Mouse (Mus musculus): Measurements from ENCODE around the gene Cldn10. TPM values are rescaled to one million over a fixed set of nuclear protein-coding genes. Genes with fewer than 3 reads are reported as not detected.

The Cldn10 gene
- polyA plus RNA-seq, 1 experiment from 2014 or later = 0.32 TPM

DNA sequence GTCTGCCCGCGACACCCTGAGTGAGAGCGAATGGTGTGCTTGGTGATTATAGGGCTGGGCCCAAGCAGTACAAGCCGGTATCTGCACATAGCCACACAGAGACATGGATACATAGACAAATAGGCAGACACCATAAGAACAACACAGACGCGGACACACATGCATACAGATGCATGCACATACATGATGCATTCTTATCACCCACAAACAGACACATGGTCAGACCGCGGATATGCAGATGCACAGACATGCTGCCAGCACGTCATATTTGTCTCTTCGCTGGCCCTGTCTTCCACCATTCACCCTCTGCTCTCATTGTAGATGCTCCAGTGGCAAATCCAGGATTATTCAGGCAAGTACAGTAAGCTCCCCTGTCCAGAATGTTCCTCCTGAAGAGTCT is 59.1 kb downstream of the Cldn10 start:
- Histone ChIP-seq H3K9ac (no peak overlapping the region), H3K9me3 (replicated peaks) (no peaks in the 10 kb centered on the region), H3K27me3 (replicated peaks) (no peaks in the 10 kb centered on the region), H3K4me3 (no peak overlapping the region), H3K36me3 (no peaks in the 10 kb centered on the region), H3K4me1 (replicated peaks) (no peaks in the 10 kb centered on the region), H3K27ac (ENCODE audit: poor library complexity, severe bottlenecking) (no peak overlapping the region), H3K4me2 (no peak overlapping the region)
- no peak for ATAC-seq (ENCODE audit: insufficient number of reproducible peaks, low FRiP score)
- WGBS = 90% methylated on average over 10 of the region's 10 CpGs

DNA sequence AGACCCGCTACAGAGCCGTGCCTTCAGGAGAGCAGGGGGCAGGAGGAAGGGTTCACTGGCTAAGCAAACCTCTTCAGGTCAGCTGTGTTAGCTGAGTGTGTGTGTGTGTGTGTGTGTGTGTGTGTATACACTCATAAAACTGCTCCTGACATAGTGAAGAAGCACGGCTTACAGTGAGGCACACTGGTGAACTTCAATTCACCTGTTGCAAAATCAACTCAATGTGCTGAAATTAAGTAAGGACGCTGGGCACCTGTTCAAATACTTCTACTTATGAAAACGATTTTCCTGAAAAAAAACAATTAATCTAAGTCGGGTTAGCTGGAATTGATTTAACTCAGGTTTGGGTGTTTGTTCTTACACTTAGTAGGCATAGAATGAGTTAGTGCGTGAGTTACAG is 60.5 kb downstream of the Cldn10 start:
- no peak overlapping the region for H3K9ac ChIP-seq
- ATAC-seq (ENCODE audit: insufficient number of reproducible peaks, low FRiP score) = no peak
- no peak overlapping the region for H3K27ac ChIP-seq (ENCODE audit: poor library complexity, severe bottlenecking)
- WGBS = 75% methylated on average over 7 of the region's 7 CpGs
- H3K9me3 ChIP-seq (replicated peaks) = no peaks in the 10 kb centered on the region
- no peak overlapping the region for H3K4me3 ChIP-seq
- no peak overlapping the region for H3K4me2 ChIP-seq
- H3K36me3 ChIP-seq = no peaks in the 10 kb centered on the region
- H3K27me3 ChIP-seq (replicated peaks) = peaks cover 4% of the 10 kb centered on the region; the same call in 1 of the 2 replicates
- H3K4me1 ChIP-seq (replicated peaks) = no peaks in the 10 kb centered on the region

DNA sequence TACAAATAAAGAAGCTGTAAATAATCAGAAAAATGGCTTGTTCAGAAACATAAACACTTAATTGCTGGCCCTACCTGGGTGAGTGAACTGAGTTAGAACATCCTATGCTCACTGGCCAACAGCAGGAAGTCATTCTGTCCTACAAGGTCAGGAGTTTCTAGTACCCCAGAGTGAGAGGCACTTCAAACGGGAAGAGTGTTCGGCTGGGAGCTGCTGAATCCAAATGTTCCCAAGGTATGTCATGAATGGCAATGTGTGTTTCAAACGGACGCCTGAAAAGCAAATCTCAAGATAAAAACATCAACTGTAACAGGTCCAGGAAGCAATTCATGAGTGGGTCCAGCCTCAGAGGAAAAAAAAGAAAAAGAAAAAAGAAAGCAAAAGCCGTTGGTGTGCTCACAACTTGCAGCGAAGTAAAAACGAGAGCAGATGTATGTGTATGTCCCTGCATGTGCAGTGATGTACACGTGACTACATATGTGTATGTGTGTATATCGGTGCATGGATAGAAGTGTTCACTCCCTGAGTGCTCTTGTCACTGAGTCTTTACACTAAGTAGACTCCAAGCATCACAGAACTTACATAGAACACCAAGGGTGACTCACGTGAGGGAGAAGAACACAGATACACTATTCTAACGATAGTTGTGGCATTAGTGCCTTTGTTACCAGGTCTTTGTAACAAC is 62.4 kb downstream of the Cldn10 start:
- Histone ChIP-seq H3K4me2 (no peak overlapping the region), H3K27me3 (replicated peaks) (peaks cover 23% of the 10 kb centered on the region), H3K27ac (ENCODE audit: poor library complexity, severe bottlenecking) (no peak overlapping the region), H3K9ac (no peak overlapping the region), H3K4me3 (no peak overlapping the region), H3K9me3 (replicated peaks) (no peaks in the 10 kb centered on the region), H3K4me1 (replicated peaks) (peaks cover 12% of the 10 kb centered on the region), H3K36me3 (no peaks in the 10 kb centered on the region)
- 57% methylated on average over 11 of the region's 11 CpGs for WGBS
- no peak for ATAC-seq (ENCODE audit: insufficient number of reproducible peaks, low FRiP score)

DNA sequence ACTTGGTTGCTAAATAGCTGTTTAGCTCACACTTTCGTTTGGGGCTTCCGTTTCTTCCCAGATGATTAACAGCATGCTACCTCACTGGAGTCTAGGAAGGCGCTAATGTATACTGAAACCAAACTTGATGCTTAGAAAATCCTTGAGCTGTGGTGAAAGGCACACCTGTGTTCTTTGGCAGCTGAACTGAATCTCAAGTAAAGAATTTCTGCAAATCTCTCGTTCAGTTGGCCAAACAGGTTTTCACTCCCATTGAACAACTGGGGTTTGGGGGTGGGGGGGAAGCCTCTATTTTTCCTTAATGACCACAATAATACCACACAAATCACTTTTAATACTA is 63.0 kb downstream of the Cldn10 start:
- Histone ChIP-seq H3K4me3 (no peak overlapping the region), H3K9me3 (replicated peaks) (no peaks in the 10 kb centered on the region), H3K4me1 (replicated peaks) (peaks cover 14% of the 10 kb centered on the region), H3K27ac (ENCODE audit: poor library complexity, severe bottlenecking) (no peak overlapping the region), H3K9ac (no peak overlapping the region), H3K4me2 (no peak overlapping the region), H3K27me3 (replicated peaks) (peaks cover 26% of the 10 kb centered on the region), H3K36me3 (no peaks in the 10 kb centered on the region)
- 53% methylated on average over 4 of the region's 4 CpGs for WGBS
- ATAC-seq (ENCODE audit: insufficient number of reproducible peaks, low FRiP score) = no peak

DNA sequence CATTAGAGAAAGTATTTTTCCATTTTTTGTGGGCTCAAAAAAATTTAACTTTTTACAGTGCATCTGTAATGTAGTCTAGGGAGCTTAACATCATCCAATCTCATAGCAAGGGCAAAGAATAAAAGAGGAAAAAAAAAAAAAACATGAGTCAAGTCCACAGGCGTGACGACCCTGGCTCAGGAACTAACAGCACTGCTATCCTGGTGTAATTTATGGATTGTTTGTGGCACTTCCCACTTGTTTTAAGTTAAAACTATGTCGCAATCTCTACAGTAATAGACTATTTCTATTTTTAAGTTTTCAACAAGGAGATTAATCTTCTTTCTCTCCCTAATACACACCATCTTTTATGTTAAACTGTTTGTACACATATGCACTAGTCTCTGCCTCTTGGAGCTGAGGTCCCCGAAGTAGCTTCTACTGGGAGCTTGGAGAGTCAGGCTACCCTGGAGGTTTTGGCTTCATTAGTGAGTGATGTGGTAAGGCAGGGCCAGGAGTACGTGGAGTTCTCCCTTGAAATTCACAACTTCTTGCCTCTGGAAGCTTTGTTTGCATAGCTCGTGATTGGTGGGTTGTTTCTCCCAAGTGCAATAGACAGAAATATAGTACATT is 63.9 kb downstream of the Cldn10 start:
- no peaks in the 10 kb centered on the region for H3K36me3 ChIP-seq
- WGBS = 64% methylated on average over 6 of the region's 6 CpGs
- H3K4me3 ChIP-seq = no peak overlapping the region
- H3K4me2 ChIP-seq = no peak overlapping the region
- H3K9ac ChIP-seq = no peak overlapping the region
- H3K27me3 ChIP-seq (replicated peaks) = peaks cover 33% of the 10 kb centered on the region
- H3K4me1 ChIP-seq (replicated peaks) = peaks cover 14% of the 10 kb centered on the region
- no peak overlapping the region for H3K27ac ChIP-seq (ENCODE audit: poor library complexity, severe bottlenecking)
- no peaks in the 10 kb centered on the region for H3K9me3 ChIP-seq (replicated peaks)
- no peak for ATAC-seq (ENCODE audit: insufficient number of reproducible peaks, low FRiP score)

DNA sequence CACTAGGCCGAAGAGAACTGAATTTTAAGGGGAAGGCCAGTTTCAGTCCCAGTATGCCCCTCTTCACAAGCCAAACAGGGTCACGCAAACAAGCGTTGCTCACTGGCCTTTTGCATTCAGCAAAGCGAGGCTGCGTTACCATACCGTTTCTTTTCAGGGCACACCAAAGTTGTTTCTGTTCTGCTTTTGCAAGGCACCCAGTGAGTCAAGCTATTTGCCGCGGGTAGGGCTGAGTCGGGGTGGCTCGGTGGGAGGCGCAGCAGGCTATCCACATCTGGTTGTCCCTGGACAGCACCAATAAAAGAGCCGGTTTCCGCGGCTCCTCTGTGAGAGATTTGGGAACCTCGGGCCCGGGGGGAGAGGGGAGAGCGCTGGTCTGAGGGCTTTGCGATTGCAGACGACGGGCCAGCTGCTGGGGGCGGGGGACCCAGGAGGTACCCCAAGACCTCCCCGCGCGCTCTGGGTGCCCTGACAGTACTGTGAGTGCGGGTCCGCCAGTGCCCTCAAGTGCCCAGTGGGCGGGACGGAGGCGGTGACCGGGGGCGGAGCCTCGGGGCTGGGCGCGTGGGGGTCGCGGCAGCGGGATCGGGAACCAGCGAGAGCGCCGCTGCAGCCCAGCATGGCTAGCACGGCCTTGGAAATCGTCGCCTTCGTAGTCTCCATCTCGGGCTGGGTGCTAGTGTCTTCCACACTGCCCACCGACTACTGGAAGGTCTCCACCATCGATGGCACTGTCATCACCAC is 66.8 kb downstream of the Cldn10 start:
- no peaks in the 10 kb centered on the region for H3K9me3 ChIP-seq (replicated peaks)
- H3K4me3 ChIP-seq = peak overlapping the region; percentile 70
- H3K9ac ChIP-seq = peak overlapping the region; percentile 71
- no peak overlapping the region for H3K27ac ChIP-seq (ENCODE audit: poor library complexity, severe bottlenecking)
- ATAC-seq (ENCODE audit: insufficient number of reproducible peaks, low FRiP score) = peak; percentile 42
- no peaks in the 10 kb centered on the region for H3K36me3 ChIP-seq
- 2% methylated on average over 48 of the region's 48 CpGs for WGBS
- peaks cover 48% of the 10 kb centered on the region for H3K27me3 ChIP-seq (replicated peaks)
- peaks cover 14% of the 10 kb centered on the region for H3K4me1 ChIP-seq (replicated peaks)
- H3K4me2 ChIP-seq = peak overlapping the region; percentile 97

DNA sequence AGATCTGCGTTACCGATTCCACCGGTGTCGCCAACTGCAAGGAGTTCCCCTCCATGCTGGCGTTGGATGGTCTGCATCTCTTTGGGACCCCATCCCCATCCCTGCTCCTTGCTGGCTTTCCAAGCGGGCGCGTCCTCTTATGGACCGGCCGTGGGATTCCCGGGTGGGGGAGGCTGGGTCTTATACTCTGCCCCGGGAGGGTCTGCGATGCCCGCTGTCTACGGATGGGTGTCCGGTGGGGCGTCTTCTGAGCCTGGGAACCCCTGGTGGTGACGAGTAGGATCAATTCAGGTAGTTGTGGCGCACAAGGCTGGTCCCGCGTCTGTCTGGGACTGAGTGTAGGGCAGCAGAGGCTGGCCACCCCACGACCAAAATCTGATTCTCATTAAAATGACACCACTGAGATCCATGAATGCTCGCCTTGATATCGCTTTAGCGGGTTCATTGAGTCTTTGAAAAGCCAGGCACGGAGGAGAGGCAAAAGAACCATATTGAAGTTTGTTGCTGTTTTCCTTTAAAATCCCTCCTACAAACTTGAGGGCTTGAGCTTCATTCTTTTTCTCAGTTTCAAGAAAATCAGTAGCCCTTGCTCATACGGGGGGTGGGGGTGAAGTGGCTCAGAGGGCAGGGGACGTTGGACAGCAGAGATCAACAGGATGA is 67.6 kb downstream of the Cldn10 start:
- Histone ChIP-seq H3K9me3 (replicated peaks) (no peaks in the 10 kb centered on the region), H3K4me1 (replicated peaks) (peaks cover 14% of the 10 kb centered on the region), H3K36me3 (no peaks in the 10 kb centered on the region), H3K9ac (peak overlapping the region; percentile 71), H3K27me3 (replicated peaks) (peaks cover 48% of the 10 kb centered on the region), H3K27ac (ENCODE audit: poor library complexity, severe bottlenecking) (no peak overlapping the region), H3K4me2 (peak overlapping the region; percentile 97), H3K4me3 (peak overlapping the region; percentile 70)
- 2% methylated on average over 28 of the region's 28 CpGs for WGBS
- 0 out of 2 replicates have a peak, but pooled peaks have one; percentile 18 for ATAC-seq (ENCODE audit: insufficient number of reproducible peaks, low FRiP score)

DNA sequence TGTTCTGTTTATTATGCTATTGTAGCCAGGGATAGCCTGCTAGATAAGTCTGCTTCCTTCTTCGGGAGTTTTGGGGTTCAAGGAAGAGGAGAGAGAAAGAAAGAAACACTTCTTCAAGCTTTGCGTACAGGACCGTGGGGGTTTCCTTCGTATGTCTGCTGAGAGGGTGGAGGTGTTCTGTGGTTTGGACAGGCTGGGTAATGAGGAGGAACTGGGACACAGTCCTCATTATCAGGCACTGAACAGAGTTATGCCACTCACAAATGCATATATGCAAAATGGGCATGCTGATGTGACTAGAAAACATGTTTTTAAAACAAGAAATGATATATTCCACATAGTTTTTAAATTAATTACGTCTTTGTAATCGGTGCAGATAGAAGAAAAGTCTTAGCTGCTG is 68.9 kb downstream of the Cldn10 start:
- WGBS = 77% methylated on average over 6 of the region's 6 CpGs
- no peaks in the 10 kb centered on the region for H3K9me3 ChIP-seq (replicated peaks)
- peaks cover 48% of the 10 kb centered on the region for H3K27me3 ChIP-seq (replicated peaks)
- H3K4me1 ChIP-seq (replicated peaks) = peaks cover 14% of the 10 kb centered on the region
- ATAC-seq (ENCODE audit: insufficient number of reproducible peaks, low FRiP score) = no peak
- no peaks in the 10 kb centered on the region for H3K36me3 ChIP-seq
- H3K9ac ChIP-seq = no peak overlapping the region
- no peak overlapping the region for H3K4me3 ChIP-seq
- H3K27ac ChIP-seq (ENCODE audit: poor library complexity, severe bottlenecking) = no peak overlapping the region
- no peak overlapping the region for H3K4me2 ChIP-seq

DNA sequence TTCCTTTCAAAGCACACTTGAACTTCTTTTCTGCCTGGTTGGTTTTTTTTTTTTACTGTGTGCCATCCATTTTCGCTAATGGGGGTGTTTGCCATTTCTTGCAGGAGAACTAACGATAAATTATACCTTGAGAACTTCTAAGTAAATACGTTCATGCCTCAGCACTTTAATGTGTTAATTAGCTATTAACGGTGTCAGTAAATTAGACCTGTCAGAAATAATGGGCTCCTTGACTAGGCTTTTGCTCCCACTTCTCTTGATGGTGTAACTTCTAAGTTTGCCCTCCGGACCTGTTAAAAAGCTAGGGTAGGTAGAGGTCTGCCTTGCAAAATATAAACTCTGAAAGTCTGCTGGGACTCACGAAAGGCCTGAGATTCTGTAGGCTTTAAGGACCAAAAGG is 70.6 kb downstream of the Cldn10 start:
- no peaks in the 10 kb centered on the region for H3K9me3 ChIP-seq (replicated peaks)
- H3K9ac ChIP-seq = no peak overlapping the region
- H3K36me3 ChIP-seq = no peaks in the 10 kb centered on the region
- peaks cover 43% of the 10 kb centered on the region for H3K27me3 ChIP-seq (replicated peaks)
- WGBS = 65% methylated on average over 6 of the region's 6 CpGs
- H3K4me3 ChIP-seq = no peak overlapping the region
- ATAC-seq (ENCODE audit: insufficient number of reproducible peaks, low FRiP score) = no peak
- peaks cover 14% of the 10 kb centered on the region for H3K4me1 ChIP-seq (replicated peaks)
- H3K27ac ChIP-seq (ENCODE audit: poor library complexity, severe bottlenecking) = no peak overlapping the region
- no peak overlapping the region for H3K4me2 ChIP-seq

DNA sequence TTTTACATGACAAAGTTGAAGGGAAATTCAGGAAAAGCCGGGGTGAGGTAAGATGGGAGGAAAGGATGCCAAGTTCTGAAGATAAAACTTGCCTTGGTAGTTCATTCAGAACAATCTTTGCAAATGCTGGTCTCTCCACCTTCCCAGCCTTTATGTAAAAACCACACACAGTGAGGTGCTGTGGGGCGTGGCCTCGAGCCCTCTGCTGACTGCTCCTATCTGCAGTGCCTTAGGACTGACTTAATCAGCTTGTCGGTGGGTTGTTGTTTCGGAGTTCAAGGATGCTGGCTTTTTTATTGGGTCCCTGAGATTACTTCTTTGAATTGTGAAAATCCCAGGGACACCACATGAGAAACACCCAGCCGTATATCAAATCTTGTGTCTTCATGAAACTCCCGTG is 74.5 kb downstream of the Cldn10 start:
- H3K4me3 ChIP-seq = no peak overlapping the region
- H3K9ac ChIP-seq = no peak overlapping the region
- H3K27me3 ChIP-seq (replicated peaks) = peaks cover 9% of the 10 kb centered on the region
- H3K4me2 ChIP-seq = no peak overlapping the region
- WGBS = 48% methylated on average over 7 of the region's 7 CpGs
- H3K27ac ChIP-seq (ENCODE audit: poor library complexity, severe bottlenecking) = no peak overlapping the region
- H3K9me3 ChIP-seq (replicated peaks) = no peaks in the 10 kb centered on the region
- no peak for ATAC-seq (ENCODE audit: insufficient number of reproducible peaks, low FRiP score)
- no peaks in the 10 kb centered on the region for H3K4me1 ChIP-seq (replicated peaks)
- H3K36me3 ChIP-seq = no peaks in the 10 kb centered on the region

DNA sequence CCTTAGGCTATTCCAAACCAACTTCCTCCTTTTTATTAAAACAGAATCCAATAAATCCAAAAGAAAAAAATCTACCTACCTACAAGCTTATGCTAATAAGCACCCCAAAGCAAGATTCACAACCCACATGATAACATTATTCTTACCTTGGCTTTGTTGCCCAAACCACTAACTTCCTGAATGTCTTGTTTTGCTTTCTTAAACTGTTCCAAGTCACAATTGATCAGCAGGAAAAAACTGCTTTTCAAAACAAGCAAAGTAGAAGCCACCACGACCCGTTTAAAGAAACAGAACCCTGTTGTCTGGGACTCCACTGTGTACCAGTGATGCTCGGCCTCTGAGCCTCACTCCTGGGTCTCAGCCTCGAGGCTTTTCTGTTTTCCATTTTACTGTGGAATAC is 77.2 kb downstream of the Cldn10 start:
- no peak for ATAC-seq (ENCODE audit: insufficient number of reproducible peaks, low FRiP score)
- H3K27ac ChIP-seq (ENCODE audit: poor library complexity, severe bottlenecking) = no peak overlapping the region
- H3K4me2 ChIP-seq = no peak overlapping the region
- H3K36me3 ChIP-seq = no peaks in the 10 kb centered on the region
- H3K9me3 ChIP-seq (replicated peaks) = no peaks in the 10 kb centered on the region
- no peaks in the 10 kb centered on the region; the same call in 1 of the 2 replicates for H3K4me1 ChIP-seq (replicated peaks)
- WGBS = 49% methylated on average over 4 of the region's 4 CpGs
- no peak overlapping the region for H3K4me3 ChIP-seq
- no peak overlapping the region for H3K9ac ChIP-seq
- no peaks in the 10 kb centered on the region; the same call in 1 of the 2 replicates for H3K27me3 ChIP-seq (replicated peaks)

All from heart, embryonic 12.5 days (tissue).